Mouse (Mus musculus) G1E (cell line): ENCODE measurements around the gene Cerk. TPM values are rescaled to one million over a fixed set of nuclear protein-coding genes. Genes with fewer than 3 reads are reported as not detected.
A peak's percentile ranks its signal among the peaks of the same experiment; 100 is the strongest.

Experiments
- ATAC-seq: 2 replicates; pipeline ENCODE4 v1.8.0; 2016; ENCODE audit warnings: mild to moderate bottlenecking; ENCODE audit not compliant: insufficient number of reproducible peaks, poor library complexity, low FRiP score, severe bottlenecking; ENCODE audit errors: extremely low read depth
- DNase-seq: peaks from one replicate; pipeline ENCODE4 v3.0.0; 2012; ENCODE audit warnings: low spot score
- H3K27me3 ChIP-seq: 2 replicates; pipeline ENCODE4 v1.6.1; 2012; ENCODE audit warnings: mild to moderate bottlenecking, low read length, inconsistent platforms; ENCODE audit not compliant: insufficient read depth
- H3K36me3 ChIP-seq: replicated peaks from 2 replicates; pipeline ENCODE3; 2012; ENCODE audit warnings: mild to moderate bottlenecking, inconsistent platforms
- H3K4me1 ChIP-seq: 2 replicates; pipeline ENCODE4 v1.6.1; 2012; ENCODE audit warnings: low read depth, low read length, inconsistent platforms, mixed read lengths; ENCODE audit not compliant: insufficient read depth
- H3K4me3 ChIP-seq: 2 replicates; pipeline ENCODE4 v1.5.1; 2012; ENCODE audit warnings: low read depth, mild to moderate bottlenecking, inconsistent platforms, low read length, moderate library complexity, mixed read lengths
- H3K9me3 ChIP-seq: replicated peaks from 2 replicates; pipeline ENCODE4 v1.6.1; 2012; ENCODE audit warnings: inconsistent platforms
- CTCF ChIP-seq: IDR thresholded peaks from 2 replicates; pipeline ENCODE4 v1.5.1; 2012; ENCODE audit warnings: low read depth, low read length, inconsistent platforms, mixed read lengths
- GATA1 ChIP-seq: IDR thresholded peaks from 2 replicates; pipeline ENCODE4 v1.6.1; 2012; ENCODE audit warnings: borderline replicate concordance, low read length, inconsistent platforms, mixed read lengths
- GATA2 ChIP-seq: IDR thresholded peaks from 2 replicates; pipeline ENCODE4 v1.6.1; 2012; ENCODE audit warnings: low read depth, low read length, inconsistent platforms, borderline replicate concordance
- POLR2AphosphoS5 ChIP-seq: IDR thresholded peaks from 2 replicates; pipeline ENCODE4 v1.6.1; 2012; ENCODE audit warnings: low read depth, low read length, inconsistent platforms; ENCODE audit not compliant: insufficient replicate concordance
- TAL1 ChIP-seq: conservative IDR thresholded peaks from 2 replicates; pipeline ENCODE4 v1.6.1; 2012; ENCODE audit warnings: low read depth, low read length, inconsistent platforms, mixed read lengths
- polyA plus RNA-seq: library from polyadenylated mRNA; stranded (reverse); fragments of >175 nt; gene quantifications from 2 replicates; pipeline ENCODE4 v1.2.3, GENCODE M21; 2012
- total RNA-seq, 2 experiments: library from RNA; stranded (forward) in 1 of 2; stranded (reverse) in 1 of 2; fragments of 200-1000 nt in 1 of 2; fragments of >200 nt in 1 of 2; fragmentation: Nextera tagmentation in 1 of 2; gene quantifications; 2 replicates each; pipeline ENCODE4 v1.2.3; 2014 to 2017

Cerk gene
- total and polyA plus RNA-seq, 3 experiments: 0.01 to 0.22 TPM; not detected in 1

GRCm38 (mm10) chr15:86123409-86123808 lies 62.5 kb downstream of the Cerk start:
- Histone ChIP-seq H3K4me1 (peaks cover 69% of the 10 kb centered on the region), H3K4me3 (no peak overlapping the region), H3K27me3 (no peaks in the 10 kb centered on the region; the same call in 1 of the 2 replicates), H3K9me3 (peaks cover 6% of the 10 kb centered on the region), H3K36me3 (peaks cover 98% of the 10 kb centered on the region)
- DNase-seq (no peak), ATAC-seq (peak; percentile 68; the same call in 1 of the 2 replicates)
- TF ChIP-seq GATA2 (no peak), TAL1 (peak; percentile 59)

- no peak for DNase-seq
- Histone ChIP-seq H3K9me3 (peaks cover 6% of the 10 kb centered on the region), H3K27me3 (no peaks in the 10 kb centered on the region; the same call in 1 of the 2 replicates), H3K4me3 (no peak overlapping the region; the same call in 1 of the 2 replicates), H3K4me1 (peaks cover 77% of the 10 kb centered on the region), H3K36me3 (peaks cover 98% of the 10 kb centered on the region)
- no peak for ATAC-seq
- no peak for TF ChIP-seq CTCF
- no peak for TF ChIP-seq GATA2
- no peak for TF ChIP-seq POLR2AphosphoS5
- no peak for TF ChIP-seq GATA1
- no peak for TF ChIP-seq TAL1
These were observed 63.5 kb downstream of the Cerk start for GRCm38 (mm10) chr15:86122261-86122949.

GRCm38 (mm10) chr15:86119186-86119585 lies 66.8 kb downstream of the Cerk start:
- H3K4me1 ChIP-seq: peaks cover 66% of the 10 kb centered on the region
- DNase-seq (no peak), ATAC-seq (no peak)
- peaks cover 6% of the 10 kb centered on the region for H3K9me3 ChIP-seq
- no peaks in the 10 kb centered on the region for H3K27me3 ChIP-seq
- TF ChIP-seq CTCF: no peak
- TF ChIP-seq TAL1: no peak
- TF ChIP-seq POLR2AphosphoS5: no peak
- TF ChIP-seq GATA1: no peak
- TF ChIP-seq GATA2: no peak
- peaks cover 94% of the 10 kb centered on the region for H3K36me3 ChIP-seq
- H3K4me3 ChIP-seq: no peak overlapping the region

- peaks cover 2% of the 10 kb centered on the region for H3K9me3 ChIP-seq
- H3K27me3 ChIP-seq: no peaks in the 10 kb centered on the region
- no peak for ATAC-seq
- peaks cover 93% of the 10 kb centered on the region for H3K36me3 ChIP-seq
- no peak overlapping the region for H3K4me3 ChIP-seq
- DNase-seq: no peak
- no peak for TF ChIP-seq GATA2
- TF ChIP-seq CTCF: no peak
- no peak for TF ChIP-seq TAL1
- no peak for TF ChIP-seq POLR2AphosphoS5
- no peak for TF ChIP-seq GATA1
- peaks cover 61% of the 10 kb centered on the region for H3K4me1 ChIP-seq
These were observed 68.5 kb downstream of the Cerk start for GRCm38 (mm10) chr15:86117115-86118100.

GRCm38 (mm10) chr15:86116421-86116820 lies 69.5 kb downstream of the Cerk start:
- TF ChIP-seq GATA1: no peak
- no peak for TF ChIP-seq CTCF
- no peak for TF ChIP-seq GATA2
- no peak for TF ChIP-seq TAL1
- TF ChIP-seq POLR2AphosphoS5: no peak
- ATAC-seq (no peak), DNase-seq (no peak)
- H3K36me3 ChIP-seq: peaks cover 90% of the 10 kb centered on the region
- no peaks in the 10 kb centered on the region for H3K9me3 ChIP-seq
- H3K27me3 ChIP-seq: no peaks in the 10 kb centered on the region
- H3K4me3 ChIP-seq: no peak overlapping the region
- H3K4me1 ChIP-seq: peaks cover 58% of the 10 kb centered on the region

- no peak for DNase-seq
- Histone ChIP-seq H3K9me3 (no peaks in the 10 kb centered on the region), H3K4me3 (no peak overlapping the region), H3K36me3 (peaks cover 89% of the 10 kb centered on the region), H3K27me3 (no peaks in the 10 kb centered on the region), H3K4me1 (peaks cover 66% of the 10 kb centered on the region)
- no peak for ATAC-seq
- TF ChIP-seq CTCF (no peak), GATA2 (no peak), GATA1 (no peak), POLR2AphosphoS5 (no peak), TAL1 (no peak)
These were observed 72.6 kb downstream of the Cerk start for GRCm38 (mm10) chr15:86113342-86113710.
